Mouse (Mus musculus) left cerebral cortex, adult 11 months (tissue): Measurements from ENCODE around the gene Lsm3.

Experiments
- DNase-seq: peaks from one replicate; pipeline ENCODE4 v3.0.0; 2022; ENCODE audit warnings: low spot score

The Lsm3 gene

GRCm38 (mm10) chr6:91558565-91558964, 42.8 kb downstream of the Lsm3 start:
- DNase-seq = no peak

GRCm38 (mm10) chr6:91559371-91559770, 43.6 kb downstream of the Lsm3 start:
- no peak for DNase-seq

GRCm38 (mm10) chr6:91560186-91560585, 44.5 kb downstream of the Lsm3 start:
- no peak for DNase-seq

- DNase-seq = no peak
Observed at GRCm38 (mm10) chr6:91563031-91563430, 47.3 kb downstream of the Lsm3 start.

DNA sequence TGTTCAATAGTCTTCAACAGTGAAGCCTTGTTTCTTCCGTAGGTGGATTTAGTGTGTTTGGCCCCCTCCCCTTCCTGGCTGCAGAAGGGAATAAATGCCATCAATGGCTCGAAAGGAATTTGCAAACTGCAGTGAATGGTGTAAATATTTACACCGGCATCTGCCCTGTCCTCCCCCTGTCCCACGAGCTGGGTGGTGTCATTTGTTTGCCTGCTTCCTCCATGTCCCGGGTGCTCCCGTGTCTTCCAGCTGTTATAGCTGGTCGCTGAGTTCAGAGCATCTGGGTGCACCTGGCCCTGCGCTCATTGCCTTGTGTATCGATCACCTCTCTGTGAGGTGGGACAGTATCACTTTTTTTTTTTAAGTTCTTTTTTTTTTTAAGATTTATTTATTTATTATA, 50.7 kb downstream of the Lsm3 start:
- DNase-seq = no peak
